Mouse (Mus musculus) lung, postnatal 25 days (tissue): ENCODE results near the gene Prlr.
A peak's percentile ranks its signal among the peaks of the same experiment; 100 is the strongest.

ENCODE experiments used
- DNase-seq: peaks from one replicate; pipeline ENCODE4 v3.0.0; 2022; ENCODE audit warnings: low spot score

Gene Prlr

DNA sequence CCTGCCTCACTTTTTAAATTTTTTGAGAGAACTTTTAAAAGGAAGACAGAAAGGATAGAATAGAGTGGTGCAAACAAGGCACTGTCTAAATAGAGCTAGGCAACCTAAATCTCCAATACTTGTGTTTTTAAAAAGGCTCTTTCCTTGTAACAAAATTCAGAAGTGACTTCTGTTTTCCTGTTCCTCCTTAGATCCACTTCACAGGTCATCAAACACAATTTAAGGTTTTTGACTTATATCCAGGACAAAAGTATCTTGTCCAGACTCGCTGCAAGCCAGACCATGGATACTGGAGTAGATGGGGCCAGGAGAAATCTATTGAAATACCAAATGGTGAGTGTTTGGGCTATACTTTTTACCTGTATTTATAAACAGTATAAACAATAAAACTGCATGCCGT, 148.0 kb downstream of the Prlr start, which contains the start of gene Gm21973:
Gene Gm21973 (plus strand): TSS at position 301 of the 400 bp plus-strand sequence.
- DNase-seq: no peak

DNA sequence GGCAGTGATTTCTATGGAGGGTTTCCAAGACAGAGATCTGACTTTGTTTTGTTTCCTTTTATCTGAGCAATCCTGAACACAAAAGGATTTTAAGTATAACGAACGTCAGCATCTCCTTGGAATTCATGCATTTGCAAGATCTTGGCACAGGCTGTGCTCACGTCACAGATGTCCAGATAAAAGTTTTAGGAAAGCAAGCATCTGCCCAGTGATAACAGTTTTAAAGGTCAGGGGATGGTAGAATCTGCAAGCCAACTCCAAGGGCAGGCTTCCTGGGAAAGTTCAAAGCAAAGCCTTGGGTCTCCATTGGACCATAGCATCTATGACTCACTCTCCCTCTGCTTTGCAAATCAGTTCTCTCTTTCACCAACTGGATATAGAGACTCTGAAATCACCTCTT, 153.6 kb downstream of the Prlr start:
- no peak for DNase-seq

DNA sequence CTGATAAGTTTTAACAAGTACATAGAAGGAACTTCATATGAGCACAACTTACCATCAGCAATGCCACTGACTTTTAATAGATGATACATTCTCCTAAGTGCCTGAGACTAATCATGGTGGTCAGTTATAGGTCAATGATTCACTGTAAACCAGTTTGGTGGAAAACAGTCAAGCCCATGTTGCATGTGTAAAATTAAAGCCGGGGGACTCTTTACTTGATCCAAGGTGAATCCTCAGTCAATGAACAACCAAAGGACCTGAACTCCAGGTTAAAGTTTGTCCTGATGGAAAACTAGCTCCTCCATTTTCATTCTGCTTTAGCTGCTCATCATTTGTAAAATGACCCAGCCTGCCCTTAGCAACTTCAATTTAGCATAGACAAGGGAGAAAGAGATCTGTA, 155.5 kb downstream of the Prlr start:
- DNase-seq: no peak

DNA sequence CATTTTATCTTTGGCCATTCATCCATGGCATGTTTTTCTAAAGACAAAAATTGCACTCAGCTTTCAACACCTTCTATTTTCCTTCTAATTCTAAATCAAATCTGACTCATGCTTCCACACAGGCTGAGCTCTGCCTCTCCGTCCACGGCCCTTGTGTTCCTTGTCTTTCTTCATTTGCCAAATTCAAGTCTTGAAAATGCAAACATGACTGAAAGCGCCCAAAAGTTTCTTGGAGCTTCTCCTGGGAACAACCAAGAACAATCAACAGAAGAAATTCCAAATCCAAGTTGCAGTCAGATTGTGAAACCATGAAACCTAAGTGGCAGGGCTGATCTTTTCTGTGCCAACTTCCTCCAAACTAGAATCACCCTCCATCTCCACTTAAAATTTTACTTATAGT, 161.6 kb downstream of the Prlr start:
- peak; percentile 54 for DNase-seq

DNA sequence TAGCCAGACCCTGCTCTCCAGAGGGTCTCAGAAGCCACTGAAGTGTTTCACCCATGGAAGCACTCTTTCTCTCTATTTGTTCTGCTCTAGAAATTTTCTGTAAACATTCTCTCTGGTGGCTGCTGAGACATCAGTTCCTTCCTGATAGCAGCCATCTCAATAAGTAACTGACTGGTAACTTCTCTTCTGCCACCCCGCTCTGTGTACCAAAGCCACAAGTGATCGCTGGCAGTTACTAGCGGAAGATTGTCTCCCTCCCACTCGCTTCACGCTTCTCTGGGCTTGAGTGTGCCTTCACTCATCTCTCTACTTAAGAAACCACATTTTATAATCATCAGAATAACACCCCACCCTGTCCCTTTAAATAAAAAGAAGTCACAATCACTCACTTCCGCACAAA, 170.0 kb downstream of the Prlr start:
- DNase-seq: no peak

DNA sequence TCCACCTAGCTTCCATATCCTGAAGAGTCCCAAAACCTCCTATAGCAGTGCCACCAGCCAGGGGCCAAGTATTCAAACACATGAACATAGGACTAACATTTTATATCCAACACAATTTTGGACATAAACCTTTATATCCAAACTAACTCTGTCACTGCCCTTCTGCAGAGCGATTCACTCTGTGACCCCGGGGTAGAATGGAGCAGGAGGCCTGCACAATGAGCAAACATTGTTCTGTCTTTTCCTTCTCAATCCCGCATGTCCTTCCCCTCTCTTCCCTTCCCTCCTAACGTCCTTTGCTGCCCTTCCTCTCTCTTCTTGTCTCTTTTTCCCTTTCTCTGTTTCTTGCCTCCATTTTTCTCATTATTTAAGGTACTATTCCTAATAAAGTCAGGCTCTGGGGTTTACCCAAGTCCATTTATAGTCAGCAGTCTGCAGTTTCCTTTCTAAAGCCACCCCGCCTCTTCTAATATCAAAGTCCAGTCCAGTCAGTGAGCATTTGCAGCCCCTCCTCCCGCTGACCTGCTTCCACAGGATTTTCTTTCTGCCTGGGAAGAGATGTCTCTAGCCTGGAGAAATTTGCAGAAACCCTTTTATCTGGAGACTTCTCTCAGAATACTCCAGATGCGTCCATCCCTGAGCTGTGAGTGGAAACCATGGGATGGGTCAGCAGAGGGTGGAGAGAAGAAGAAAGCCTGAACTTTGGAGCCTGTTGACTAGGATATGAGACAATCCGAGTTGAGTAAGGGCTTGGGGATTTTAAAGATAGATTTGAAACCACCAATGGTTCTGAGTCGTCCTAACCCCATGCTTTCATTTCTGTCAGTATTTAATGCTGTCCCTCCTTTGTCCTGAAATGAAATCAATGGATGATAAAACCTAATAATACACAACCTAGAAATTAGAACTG, 181.3 kb downstream of the Prlr start, which contains the start of gene Agxt2:
Gene Agxt2 (plus strand): TSS at position 494 of the 910 bp plus-strand sequence.
- DNase-seq: no peak

DNA sequence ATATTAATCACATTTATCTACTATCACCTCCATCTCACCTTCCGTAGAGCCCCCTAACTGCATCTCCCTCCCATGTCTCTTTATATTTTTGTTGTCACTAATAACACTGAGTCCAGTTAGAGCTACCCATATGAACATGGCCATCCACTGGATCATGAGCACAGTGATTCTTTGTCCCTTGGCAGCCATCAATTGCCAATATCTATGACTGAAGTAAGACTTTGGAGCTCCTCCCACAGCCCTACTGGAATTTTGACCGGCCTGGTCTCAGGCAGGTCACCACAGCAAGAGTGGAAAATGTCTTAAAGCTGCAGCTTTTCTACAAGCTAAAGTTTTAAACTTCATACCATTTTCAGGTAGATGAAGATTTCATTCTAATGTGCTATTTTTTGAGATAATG, 189.3 kb downstream of the Prlr start:
- no peak for DNase-seq

DNA sequence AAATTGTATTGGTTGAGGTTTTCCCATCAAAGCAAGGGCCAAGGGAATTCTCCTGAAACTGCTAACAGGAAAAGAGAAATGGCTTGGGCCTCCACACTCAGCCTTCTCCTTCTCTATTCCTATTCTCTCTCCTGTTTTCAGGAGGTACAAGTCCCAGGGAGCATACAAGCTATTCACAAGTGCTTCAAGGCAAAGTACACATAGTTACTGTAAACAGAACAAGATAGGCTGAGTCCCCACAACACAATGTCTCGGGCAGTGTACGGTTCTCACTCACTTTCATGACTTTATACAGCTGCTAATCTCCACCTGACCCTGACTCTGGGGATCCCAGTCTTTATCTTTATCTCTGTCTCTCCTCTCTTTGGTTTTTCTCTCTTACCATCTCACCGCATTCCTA, 198.4 kb downstream of the Prlr start:
- DNase-seq: no peak

DNA sequence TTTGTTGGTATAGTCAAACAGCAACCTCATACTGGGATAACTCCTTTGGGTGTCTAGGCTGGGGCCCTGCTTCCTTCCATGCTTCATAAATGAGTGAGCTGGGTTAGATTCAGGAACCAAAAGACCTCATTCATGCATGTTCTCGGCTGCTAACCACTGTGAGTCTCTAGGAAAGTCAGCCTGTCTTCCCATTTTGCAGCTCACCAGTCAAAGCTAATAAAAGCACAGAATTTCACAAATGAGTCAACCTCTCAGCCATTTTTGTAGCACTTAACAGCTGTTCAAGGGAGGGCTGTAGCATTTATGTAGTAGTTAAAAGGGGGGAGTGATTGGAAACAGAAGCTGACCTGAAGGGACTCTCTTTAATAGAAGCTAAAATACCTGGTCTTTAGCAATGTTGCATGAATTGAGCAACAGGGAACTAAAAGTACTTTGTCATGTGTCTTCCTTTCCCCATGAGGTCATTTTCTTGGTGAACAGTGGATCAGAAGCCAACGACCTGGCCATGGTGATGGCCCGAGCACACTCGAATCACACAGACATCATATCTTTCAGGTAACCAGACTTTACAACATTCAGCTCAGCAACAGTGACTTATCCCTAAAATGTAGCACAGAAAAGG, 201.4 kb downstream of the Prlr start:
- no peak for DNase-seq

DNA sequence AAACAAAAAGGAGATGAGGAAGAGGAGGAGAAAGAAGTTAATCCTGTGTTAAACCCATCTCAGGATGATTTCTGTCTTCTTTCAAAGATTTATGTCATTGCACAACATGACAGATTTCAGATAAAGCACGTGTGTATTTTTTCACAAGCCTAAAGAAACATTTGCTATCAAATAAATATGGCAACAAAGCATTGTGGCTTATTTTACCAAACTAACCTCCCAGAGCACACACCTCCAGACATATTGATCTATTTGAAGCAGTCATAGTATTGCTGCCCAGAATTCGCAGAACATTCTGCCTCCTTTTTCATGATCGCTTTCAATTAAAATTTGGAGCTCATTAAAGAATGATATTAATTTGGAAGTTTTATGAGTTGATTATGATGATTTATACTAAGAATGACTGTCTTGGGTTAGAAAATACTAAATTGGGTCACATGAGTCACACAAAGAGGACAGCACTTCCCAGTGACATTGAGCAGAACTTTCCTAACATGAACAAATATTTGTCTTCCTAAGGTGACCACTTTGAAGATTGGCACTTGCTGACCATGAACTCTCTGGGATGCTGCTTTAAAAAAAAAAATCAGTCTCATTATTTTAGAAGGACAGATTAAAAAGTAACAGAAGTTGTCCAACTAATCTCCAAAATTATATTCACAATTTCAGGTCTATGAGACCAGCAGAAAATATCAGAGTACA, 202.9 kb downstream of the Prlr start:
- DNase-seq: no peak

DNA sequence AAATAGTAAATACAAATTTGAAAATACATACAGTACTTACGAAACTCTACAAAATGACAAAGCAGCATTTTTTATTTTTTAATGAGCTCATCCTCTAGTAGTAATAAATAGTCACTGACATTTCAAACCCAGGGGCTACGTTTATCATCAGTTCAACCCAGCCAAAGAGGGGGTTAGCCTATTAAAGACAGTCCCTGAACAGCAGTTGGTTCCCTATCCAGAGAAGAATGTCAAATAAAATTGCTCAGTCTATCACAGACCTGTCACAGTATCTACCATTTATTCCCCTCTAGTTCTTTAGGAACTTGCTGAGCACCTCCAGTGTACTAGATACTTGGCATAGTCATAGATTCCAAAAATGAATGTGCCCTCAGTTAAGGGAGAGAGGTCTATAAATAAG, 210.2 kb downstream of the Prlr start:
- no peak for DNase-seq
